Mouse (Mus musculus): ENCODE data around the gene Gm20388. TPM values are rescaled to one million over a fixed set of nuclear protein-coding genes. Genes with fewer than 3 reads are reported as not detected.

The Gm20388 gene
- polyA plus RNA-seq, 1 experiment from 2014 or later: not detected

DNA sequence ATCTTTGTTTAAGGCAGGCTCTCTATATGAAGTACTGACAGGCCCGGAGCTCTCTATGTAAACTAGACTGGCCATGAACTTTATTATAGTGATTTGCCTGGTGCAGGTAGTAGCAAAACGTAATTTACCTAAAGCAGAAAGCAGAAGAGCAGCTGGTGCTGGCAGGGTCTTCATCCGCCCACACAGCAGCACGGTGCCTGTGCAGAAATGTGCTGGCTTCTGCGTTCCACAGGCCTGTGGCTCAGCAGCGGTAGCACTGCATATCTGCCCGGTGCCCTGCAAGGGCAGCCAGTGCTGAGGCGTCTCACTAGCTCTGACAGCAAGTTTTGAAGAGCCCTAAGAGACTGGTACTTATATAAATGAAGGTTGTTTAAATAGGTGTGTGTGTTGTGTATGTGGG, 44.7 kb downstream of the Gm20388 start:
- Histone ChIP-seq H3K27me3 (replicated peaks; ENCODE audit: control insufficient read depth, insufficient read depth, low read length) (no peaks in the 10 kb centered on the region), H3K27ac (ENCODE audit: low read depth, low read length) (no peak overlapping the region), H3K9ac (ENCODE audit: low read depth, low read length) (no peak overlapping the region), H3K4me2 (replicated peaks; ENCODE audit: low read depth) (no peak overlapping the region), H3K36me3 (ENCODE audit: control insufficient read depth, insufficient read depth) (peaks cover 74% of the 10 kb centered on the region), H3K4me3 (ENCODE audit: low read depth, low read length) (no peak overlapping the region), H3K4me1 (replicated peaks; ENCODE audit: control insufficient read depth, insufficient read depth, low read length) (no peaks in the 10 kb centered on the region), H3K9me3 (ENCODE audit: control insufficient read depth) (no peaks in the 10 kb centered on the region)
- TF ChIP-seq CTCF (IDR thresholded peaks at IDR 0.05; ENCODE audit: low read depth): no peak
- ATAC-seq: no peak
- 88% methylated on average over 8 of the region's 8 CpGs for WGBS

DNA sequence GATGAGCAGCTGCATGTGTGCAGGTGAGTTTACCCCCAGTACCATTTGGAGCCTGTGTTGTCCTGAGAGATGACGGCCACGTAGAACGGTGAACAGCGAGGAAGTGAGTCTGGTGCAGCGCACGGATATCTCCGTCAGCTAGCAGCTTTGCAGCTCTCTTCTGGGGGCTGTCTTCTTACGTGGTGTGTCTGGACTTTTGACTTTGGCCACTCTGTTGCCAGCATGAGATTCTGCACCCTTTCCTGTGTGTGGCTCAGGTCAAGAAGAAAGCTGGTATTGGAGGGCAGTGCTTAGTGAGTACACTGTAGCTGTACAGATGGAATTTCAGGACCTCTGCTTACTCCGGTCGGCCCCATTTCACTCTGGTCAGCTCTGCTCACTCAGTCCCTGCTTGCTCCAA, 47.4 kb downstream of the Gm20388 start:
- H3K36me3 ChIP-seq (ENCODE audit: control insufficient read depth, insufficient read depth): peaks cover 50% of the 10 kb centered on the region
- no peak for TF ChIP-seq CTCF (IDR thresholded peaks at IDR 0.05; ENCODE audit: low read depth)
- H3K4me3 ChIP-seq (ENCODE audit: low read depth, low read length): no peak overlapping the region
- no peak overlapping the region for H3K4me2 ChIP-seq (replicated peaks; ENCODE audit: low read depth)
- H3K4me1 ChIP-seq (replicated peaks; ENCODE audit: control insufficient read depth, insufficient read depth, low read length): no peaks in the 10 kb centered on the region
- H3K27me3 ChIP-seq (replicated peaks; ENCODE audit: control insufficient read depth, insufficient read depth, low read length): no peaks in the 10 kb centered on the region
- no peak overlapping the region for H3K27ac ChIP-seq (ENCODE audit: low read depth, low read length)
- WGBS: 85% methylated on average over 10 of the region's 10 CpGs
- no peak for ATAC-seq
- no peak overlapping the region for H3K9ac ChIP-seq (ENCODE audit: low read depth, low read length)
- H3K9me3 ChIP-seq (ENCODE audit: control insufficient read depth): no peaks in the 10 kb centered on the region

DNA sequence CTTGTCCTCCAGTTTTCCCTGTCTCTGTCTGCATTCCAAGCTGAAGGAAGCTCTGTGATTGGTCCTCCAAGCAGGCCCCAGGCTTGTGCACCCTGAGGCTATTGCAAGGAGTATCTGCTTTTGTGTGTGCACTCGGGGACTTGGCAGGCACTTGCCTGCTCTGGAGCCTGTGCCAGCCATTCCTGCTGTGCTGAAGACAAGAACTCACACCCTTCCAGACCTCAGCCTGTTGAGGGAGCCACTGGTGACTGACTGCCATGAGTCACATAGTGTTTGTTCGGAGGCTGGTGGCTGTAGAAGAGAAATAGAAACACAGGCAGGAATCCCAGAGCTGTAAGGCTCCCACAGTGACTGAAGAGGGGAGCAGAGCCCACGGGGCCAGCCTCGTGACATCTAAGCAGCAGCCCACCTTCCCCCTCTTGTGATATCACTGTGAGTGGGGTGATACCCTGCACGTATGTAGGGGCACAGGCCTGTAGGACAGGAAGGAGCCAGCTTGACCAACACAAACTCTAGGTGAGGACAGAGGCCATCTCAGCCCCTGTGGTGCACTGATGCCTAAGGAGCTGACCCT, 50.0 kb downstream of the Gm20388 start:
- Histone ChIP-seq H3K4me2 (replicated peaks; ENCODE audit: low read depth) (no peak overlapping the region), H3K27me3 (replicated peaks; ENCODE audit: control insufficient read depth, insufficient read depth, low read length) (no peaks in the 10 kb centered on the region), H3K27ac (ENCODE audit: low read depth, low read length) (no peak overlapping the region), H3K4me1 (replicated peaks; ENCODE audit: control insufficient read depth, insufficient read depth, low read length) (no peaks in the 10 kb centered on the region), H3K4me3 (ENCODE audit: low read depth, low read length) (no peak overlapping the region), H3K9me3 (ENCODE audit: control insufficient read depth) (no peaks in the 10 kb centered on the region), H3K36me3 (ENCODE audit: control insufficient read depth, insufficient read depth) (peaks cover 25% of the 10 kb centered on the region), H3K9ac (ENCODE audit: low read depth, low read length) (no peak overlapping the region)
- peak; percentile 33; the same call in 1 of the 2 replicates for ATAC-seq
- WGBS: 58% methylated on average over 5 of the region's 5 CpGs
- peak; percentile 36; the same call in 1 of the 2 replicates for TF ChIP-seq CTCF (IDR thresholded peaks at IDR 0.05; ENCODE audit: low read depth)

DNA sequence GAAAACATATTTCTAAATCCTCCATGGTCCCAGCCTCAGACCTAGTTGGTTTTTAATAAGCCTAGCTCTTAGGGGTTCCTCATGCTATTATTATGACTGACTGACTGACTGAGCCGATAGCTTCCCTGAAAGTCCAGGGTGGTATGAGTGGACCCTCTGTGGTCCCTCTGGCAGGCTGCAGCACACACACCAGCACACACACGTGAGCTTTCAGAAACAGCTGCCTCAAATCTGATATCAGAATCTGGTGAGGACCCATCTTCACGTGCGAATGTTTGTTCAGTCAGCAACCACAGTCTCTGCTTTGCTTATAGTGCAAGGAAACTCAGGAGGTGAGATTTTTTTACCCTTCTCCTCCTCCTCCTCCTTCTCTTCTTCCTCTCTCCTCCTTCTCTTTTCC, 54.2 kb downstream of the Gm20388 start:
- Histone ChIP-seq H3K9ac (ENCODE audit: low read depth, low read length) (no peak overlapping the region), H3K27me3 (replicated peaks; ENCODE audit: control insufficient read depth, insufficient read depth, low read length) (no peaks in the 10 kb centered on the region), H3K36me3 (ENCODE audit: control insufficient read depth, insufficient read depth) (no peaks in the 10 kb centered on the region; the same call in 1 of the 2 replicates), H3K4me1 (replicated peaks; ENCODE audit: control insufficient read depth, insufficient read depth, low read length) (no peaks in the 10 kb centered on the region), H3K4me3 (ENCODE audit: low read depth, low read length) (no peak overlapping the region), H3K4me2 (replicated peaks; ENCODE audit: low read depth) (no peak overlapping the region), H3K9me3 (ENCODE audit: control insufficient read depth) (no peaks in the 10 kb centered on the region), H3K27ac (ENCODE audit: low read depth, low read length) (no peak overlapping the region)
- TF ChIP-seq CTCF (IDR thresholded peaks at IDR 0.05; ENCODE audit: low read depth): no peak
- no peak for ATAC-seq
- 51% methylated on average over 4 of the region's 4 CpGs for WGBS

DNA sequence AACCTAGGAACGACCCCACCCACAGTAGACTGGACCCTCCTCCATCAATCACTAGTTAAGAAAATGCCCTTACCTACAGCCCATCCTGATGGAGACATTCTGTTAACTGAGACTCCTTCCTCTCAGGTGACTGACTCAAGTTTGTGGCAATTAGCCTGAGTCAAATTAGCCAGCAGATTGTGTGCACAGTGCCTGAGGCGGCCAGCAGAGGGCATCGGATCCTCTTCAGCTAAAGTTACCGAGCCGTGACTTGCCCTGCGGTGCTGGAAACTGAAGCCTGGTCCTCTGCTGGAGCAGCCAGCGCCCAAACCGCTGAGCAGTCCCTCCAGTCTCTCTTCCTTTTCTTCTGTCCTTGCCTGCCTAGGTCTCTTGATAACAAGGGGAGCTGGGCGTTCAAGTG, 56.8 kb downstream of the Gm20388 start:
- H3K9ac ChIP-seq (ENCODE audit: low read depth, low read length): no peak overlapping the region
- TF ChIP-seq CTCF (IDR thresholded peaks at IDR 0.05; ENCODE audit: low read depth): 0 out of 2 replicates have a peak, but pooled peaks have one; percentile 20
- ATAC-seq: no peak
- H3K36me3 ChIP-seq (ENCODE audit: control insufficient read depth, insufficient read depth): no peaks in the 10 kb centered on the region
- no peaks in the 10 kb centered on the region for H3K4me1 ChIP-seq (replicated peaks; ENCODE audit: control insufficient read depth, insufficient read depth, low read length)
- no peak overlapping the region for H3K4me3 ChIP-seq (ENCODE audit: low read depth, low read length)
- H3K27me3 ChIP-seq (replicated peaks; ENCODE audit: control insufficient read depth, insufficient read depth, low read length): no peaks in the 10 kb centered on the region
- H3K9me3 ChIP-seq (ENCODE audit: control insufficient read depth): no peaks in the 10 kb centered on the region
- no peak overlapping the region for H3K27ac ChIP-seq (ENCODE audit: low read depth, low read length)
- 94% methylated on average over 9 of the region's 9 CpGs for WGBS
- no peak overlapping the region for H3K4me2 ChIP-seq (replicated peaks; ENCODE audit: low read depth)

DNA sequence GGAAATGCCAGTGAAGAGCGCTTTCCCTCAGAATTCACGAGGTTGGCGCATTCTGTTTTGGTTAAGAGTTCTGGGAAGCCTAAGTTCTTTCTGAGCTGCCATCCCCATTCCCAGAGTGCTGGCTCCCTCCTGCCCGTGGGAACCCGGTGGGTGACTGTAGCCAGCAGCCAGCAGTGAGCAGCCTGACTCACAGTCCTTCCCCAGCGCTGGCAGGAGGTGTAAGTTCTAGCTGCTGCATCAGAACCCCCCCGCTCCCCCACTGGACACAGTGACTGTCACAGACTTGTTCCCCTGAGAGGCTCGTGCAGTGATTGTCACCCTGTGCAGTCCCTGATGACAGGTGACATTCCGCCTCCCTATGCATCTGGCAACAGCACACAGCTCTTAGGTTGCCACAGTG, 59.5 kb downstream of the Gm20388 start:
- Histone ChIP-seq H3K27me3 (replicated peaks; ENCODE audit: control insufficient read depth, insufficient read depth, low read length) (no peaks in the 10 kb centered on the region), H3K36me3 (ENCODE audit: control insufficient read depth, insufficient read depth) (no peaks in the 10 kb centered on the region), H3K4me1 (replicated peaks; ENCODE audit: control insufficient read depth, insufficient read depth, low read length) (no peaks in the 10 kb centered on the region), H3K4me3 (ENCODE audit: low read depth, low read length) (no peak overlapping the region), H3K9me3 (ENCODE audit: control insufficient read depth) (no peaks in the 10 kb centered on the region), H3K27ac (ENCODE audit: low read depth, low read length) (no peak overlapping the region), H3K4me2 (replicated peaks; ENCODE audit: low read depth) (no peak overlapping the region), H3K9ac (ENCODE audit: low read depth, low read length) (no peak overlapping the region)
- 83% methylated on average over 9 of the region's 9 CpGs for WGBS
- no peak for ATAC-seq
- no peak for TF ChIP-seq CTCF (IDR thresholded peaks at IDR 0.05; ENCODE audit: low read depth)

DNA sequence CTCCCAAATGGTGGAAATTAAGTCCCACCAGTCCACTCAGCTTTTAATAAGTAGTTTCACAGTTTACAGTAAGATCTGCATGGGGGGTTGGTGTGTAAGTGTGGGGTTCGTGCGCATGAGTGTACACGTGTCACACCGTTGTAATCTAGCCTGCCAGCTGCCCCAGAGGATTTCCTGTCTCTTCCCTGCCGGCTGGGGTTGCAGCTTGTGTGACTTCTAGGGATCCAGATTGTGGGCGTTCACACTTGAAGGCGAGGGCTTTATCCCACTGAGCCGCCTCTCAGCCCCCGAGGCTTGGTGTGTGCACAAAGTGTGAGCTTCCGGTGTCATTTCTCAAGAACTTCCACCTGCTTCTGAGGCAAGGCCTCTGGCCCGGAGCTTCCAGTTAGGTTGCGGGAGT, 61.9 kb downstream of the Gm20388 start:
- no peak for ATAC-seq
- 70% methylated on average over 12 of the region's 12 CpGs for WGBS
- H3K36me3 ChIP-seq (ENCODE audit: control insufficient read depth, insufficient read depth): no peaks in the 10 kb centered on the region

More for the DNA sequence above, 61.9 kb downstream of the Gm20388 start:
- H3K9me3 ChIP-seq (ENCODE audit: control insufficient read depth): no peaks in the 10 kb centered on the region
- no peaks in the 10 kb centered on the region for H3K27me3 ChIP-seq (replicated peaks; ENCODE audit: control insufficient read depth, insufficient read depth, low read length)
- no peak for TF ChIP-seq CTCF (IDR thresholded peaks at IDR 0.05; ENCODE audit: low read depth)
- no peak overlapping the region for H3K4me2 ChIP-seq (replicated peaks; ENCODE audit: low read depth)
- H3K4me3 ChIP-seq (ENCODE audit: low read depth, low read length): no peak overlapping the region
- no peak overlapping the region for H3K9ac ChIP-seq (ENCODE audit: low read depth, low read length)
- H3K4me1 ChIP-seq (replicated peaks; ENCODE audit: control insufficient read depth, insufficient read depth, low read length): no peaks in the 10 kb centered on the region
- no peak overlapping the region for H3K27ac ChIP-seq (ENCODE audit: low read depth, low read length)
